Mouse (Mus musculus): ENCODE measurements around the gene Mslnl. TPM values are rescaled to one million over a fixed set of nuclear protein-coding genes. Genes with fewer than 3 reads are reported as not detected.

The Mslnl gene
- polyA plus RNA-seq, 1 experiment from 2014 or later: not detected

DNA sequence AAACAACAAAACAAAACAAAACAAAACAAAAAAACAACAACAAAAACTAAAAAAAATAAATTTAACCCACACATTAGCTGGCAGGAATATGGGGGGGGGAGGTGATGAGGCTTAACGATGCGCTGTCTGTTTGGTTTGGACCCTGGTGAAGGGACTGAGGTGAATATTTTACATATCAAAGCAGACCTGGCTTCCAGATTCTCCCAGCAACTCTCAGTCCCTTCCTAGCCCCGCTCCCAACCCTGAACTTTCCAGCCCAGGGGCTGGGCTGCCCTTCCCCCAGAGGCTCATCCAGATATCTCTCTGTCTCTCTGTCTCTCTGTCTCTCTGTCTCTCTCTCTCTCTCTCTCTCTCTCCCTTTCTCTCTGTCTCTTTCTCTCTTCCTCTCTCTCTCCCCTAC is 26.7 kb downstream of the Mslnl start:
- Histone ChIP-seq H3K4me1 (replicated peaks) (no peaks in the 10 kb centered on the region), H3K9ac (no peak overlapping the region), H3K27ac (no peak overlapping the region), H3K9me3 (replicated peaks) (no peaks in the 10 kb centered on the region), H3K27me3 (0 out of 2 replicates have a peak, but pooled peaks cover 6% of the 10 kb centered on the region), H3K4me3 (no peak overlapping the region), H3K4me2 (no peak overlapping the region), H3K36me3 (no peaks in the 10 kb centered on the region)
- WGBS: 29% methylated on average over 3 of the region's 3 CpGs
- ATAC-seq (replicated peaks; ENCODE audit: insufficient number of reproducible peaks, insufficient read depth, low FRiP score, low read depth): no peak

GRCm38 (mm10) chr17:25765886-25766285 is 30.0 kb downstream of the Mslnl start:
- no peak overlapping the region for H3K9ac ChIP-seq
- no peak overlapping the region for H3K4me2 ChIP-seq
- peaks cover 15% of the 10 kb centered on the region for H3K27me3 ChIP-seq
- H3K4me1 ChIP-seq (replicated peaks): no peaks in the 10 kb centered on the region
- 65% methylated on average over 5 of the region's 5 CpGs for WGBS
- no peaks in the 10 kb centered on the region for H3K36me3 ChIP-seq
- ATAC-seq (replicated peaks; ENCODE audit: insufficient number of reproducible peaks, insufficient read depth, low FRiP score, low read depth): no peak
- H3K27ac ChIP-seq: no peak overlapping the region
- H3K9me3 ChIP-seq (replicated peaks): no peaks in the 10 kb centered on the region
- no peak overlapping the region for H3K4me3 ChIP-seq

DNA sequence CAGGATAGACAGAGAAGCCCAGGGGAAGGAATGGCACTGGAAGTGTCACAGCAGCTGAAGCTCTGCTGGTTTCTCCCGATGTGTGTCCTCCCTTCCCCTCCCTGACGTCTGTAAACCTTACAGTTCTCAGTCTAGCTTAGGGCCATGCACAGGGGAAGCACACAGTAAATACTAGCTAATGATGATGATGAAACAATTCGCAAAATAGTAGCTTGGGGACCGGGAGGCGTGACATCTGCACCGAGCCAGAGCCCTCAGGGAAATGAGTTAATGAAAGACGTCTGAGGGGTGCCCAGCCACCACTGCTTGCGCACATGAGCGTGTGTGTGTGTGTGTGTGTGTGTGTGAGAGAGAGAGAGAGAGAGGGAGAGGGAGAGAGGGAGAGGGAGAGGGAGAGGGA is 33.5 kb downstream of the Mslnl start:
- Histone ChIP-seq H3K9ac (no peak overlapping the region), H3K9me3 (replicated peaks) (no peaks in the 10 kb centered on the region), H3K27ac (no peak overlapping the region), H3K4me1 (replicated peaks) (peaks cover 6% of the 10 kb centered on the region), H3K27me3 (peaks cover 16% of the 10 kb centered on the region), H3K36me3 (no peaks in the 10 kb centered on the region), H3K4me3 (no peak overlapping the region), H3K4me2 (no peak overlapping the region)
- ATAC-seq (replicated peaks; ENCODE audit: insufficient number of reproducible peaks, insufficient read depth, low FRiP score, low read depth): no peak
- WGBS: 49% methylated on average over 9 of the region's 9 CpGs

DNA sequence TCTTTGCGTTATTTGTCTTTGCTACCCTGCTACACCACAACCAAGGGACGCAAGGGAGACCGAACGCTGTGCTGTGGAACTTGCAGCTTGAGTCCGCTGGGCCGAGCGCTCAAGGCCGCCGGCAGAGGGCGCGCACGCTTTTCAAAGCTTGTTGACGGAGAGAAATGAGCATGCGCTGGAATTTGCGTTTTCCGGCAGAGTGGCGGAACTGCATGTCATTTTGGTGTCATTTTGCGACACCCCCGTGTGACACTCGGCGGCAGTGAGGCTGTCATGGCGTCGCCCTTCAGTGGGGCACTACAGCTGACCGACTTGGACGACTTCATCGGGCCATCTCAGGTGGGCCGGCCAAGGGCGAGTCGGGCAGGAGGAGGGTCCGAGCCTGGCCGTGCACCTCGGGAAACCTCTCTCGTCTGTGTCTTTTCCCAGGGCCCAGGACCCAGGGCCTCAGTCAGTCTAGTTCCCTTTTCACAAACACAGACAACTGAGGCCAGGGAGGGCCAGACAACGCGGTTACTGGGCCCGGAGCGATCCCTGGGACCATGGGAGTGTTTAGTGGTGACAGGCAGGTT is 37.8 kb downstream of the Mslnl start, which contains the start of gene Narfl:
TSS of gene Narfl (plus strand) at position 228 of the 572 bp plus-strand sequence.
- Histone ChIP-seq H3K36me3 (peaks cover 15% of the 10 kb centered on the region), H3K9me3 (replicated peaks) (no peaks in the 10 kb centered on the region), H3K4me3 (peak within 1 kb of the TSS; percentile 91), H3K27me3 (peaks cover 11% of the 10 kb centered on the region), H3K9ac (peak within 1 kb of the TSS; percentile 95), H3K4me2 (peak within 1 kb of the TSS; percentile 82), H3K27ac (peak within 1 kb of the TSS; percentile 61), H3K4me1 (replicated peaks) (peaks cover 15% of the 10 kb centered on the region)
- under 1% methylated on average over 37 of the region's 37 CpGs for WGBS
- ATAC-seq (replicated peaks; ENCODE audit: insufficient number of reproducible peaks, insufficient read depth, low FRiP score, low read depth): peak; percentile 83

DNA sequence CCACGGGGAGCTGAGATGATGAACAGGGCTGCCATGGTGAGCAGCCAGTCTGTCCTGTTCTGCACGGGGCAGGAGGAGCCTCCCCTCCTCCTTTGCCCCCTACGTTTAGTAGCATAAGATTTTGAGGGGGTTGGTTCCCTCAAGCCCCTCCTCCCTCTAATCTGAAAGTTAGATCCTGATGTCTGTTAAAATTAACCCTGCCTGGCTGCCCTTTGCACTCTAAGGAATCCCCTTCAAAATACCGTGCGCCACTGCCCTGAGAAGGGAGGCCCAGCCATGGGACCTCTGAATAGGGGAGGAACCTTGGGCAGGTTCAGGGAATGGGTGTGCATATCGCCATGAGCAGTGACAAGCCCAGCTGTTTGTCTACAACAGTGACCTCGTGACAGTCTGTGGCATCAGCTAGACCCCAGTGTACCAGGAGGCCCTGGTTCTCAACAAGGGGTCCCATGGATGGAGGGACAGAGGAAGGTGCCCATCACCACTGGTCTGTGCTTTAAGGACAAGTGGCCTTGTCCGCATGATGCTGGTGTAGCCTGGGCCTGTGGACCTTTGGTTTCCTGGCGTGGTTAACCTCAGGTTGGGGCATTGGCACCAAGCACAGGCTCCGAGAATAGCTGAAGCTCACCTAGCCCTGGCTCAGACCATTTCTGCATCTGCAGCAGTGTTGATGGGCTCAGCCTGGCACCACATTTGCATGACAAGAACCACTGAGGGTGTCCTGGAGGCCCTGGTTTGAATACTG is 39.6 kb downstream of the Mslnl start:
- H3K27ac ChIP-seq: no peak overlapping the region
- H3K4me1 ChIP-seq (replicated peaks): peaks cover 15% of the 10 kb centered on the region
- no peak overlapping the region for H3K4me3 ChIP-seq
- H3K9ac ChIP-seq: no peak overlapping the region
- ATAC-seq (replicated peaks; ENCODE audit: insufficient number of reproducible peaks, insufficient read depth, low FRiP score, low read depth): no peak
- 0 out of 2 replicates have a peak, but pooled peaks cover 3% of the 10 kb centered on the region for H3K27me3 ChIP-seq
- H3K4me2 ChIP-seq: no peak overlapping the region
- no peaks in the 10 kb centered on the region for H3K9me3 ChIP-seq (replicated peaks)
- 77% methylated on average over 10 of the region's 10 CpGs for WGBS
- H3K36me3 ChIP-seq: peaks cover 29% of the 10 kb centered on the region

DNA sequence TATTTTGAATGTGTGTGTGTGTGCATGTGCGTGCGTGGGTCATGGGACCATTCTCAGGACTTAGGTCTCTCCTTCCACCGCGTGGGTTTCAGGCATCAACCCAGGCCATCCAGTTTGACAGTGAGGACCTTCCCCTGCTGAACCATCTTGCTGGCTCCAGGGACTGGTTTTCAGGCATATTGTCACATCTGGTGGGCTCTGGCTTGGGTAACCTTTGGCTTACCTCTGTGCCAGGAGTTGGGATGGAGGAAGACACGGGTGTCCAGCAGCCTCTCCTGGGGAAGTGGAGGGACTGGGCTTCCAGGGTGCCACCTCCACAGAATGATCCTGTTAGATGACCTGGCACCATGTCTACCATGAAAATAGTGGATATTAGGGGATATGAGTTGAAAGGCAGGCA is 42.1 kb downstream of the Mslnl start:
- no peaks in the 10 kb centered on the region for H3K9me3 ChIP-seq (replicated peaks)
- WGBS: 91% methylated on average over 5 of the region's 5 CpGs
- H3K4me1 ChIP-seq (replicated peaks): peaks cover 23% of the 10 kb centered on the region
- no peak overlapping the region for H3K4me2 ChIP-seq
- peaks cover 54% of the 10 kb centered on the region for H3K36me3 ChIP-seq
- no peaks in the 10 kb centered on the region for H3K27me3 ChIP-seq
- no peak overlapping the region for H3K4me3 ChIP-seq
- H3K27ac ChIP-seq: no peak overlapping the region
- no peak for ATAC-seq (replicated peaks; ENCODE audit: insufficient number of reproducible peaks, insufficient read depth, low FRiP score, low read depth)
- no peak overlapping the region for H3K9ac ChIP-seq

DNA sequence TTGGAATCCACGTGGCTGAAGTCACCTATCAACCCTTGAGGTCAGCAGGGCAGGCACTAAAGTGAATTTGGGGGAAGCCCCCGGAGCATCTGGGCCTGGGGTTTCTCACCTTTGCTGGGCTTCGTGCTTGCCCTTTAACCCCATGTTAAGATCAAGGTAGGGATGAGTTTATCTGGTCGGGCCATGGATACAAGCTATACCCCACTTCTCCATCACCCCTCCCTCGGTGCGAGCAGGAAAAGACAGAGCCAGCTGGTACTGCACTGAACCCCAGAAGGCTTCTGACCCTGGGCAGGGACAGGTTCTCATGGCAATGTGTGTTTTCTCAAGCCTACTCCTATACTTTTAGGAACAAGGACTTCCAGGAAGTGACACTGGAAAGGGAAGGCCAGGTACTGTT is 45.5 kb downstream of the Mslnl start:
- no peak for ATAC-seq (replicated peaks; ENCODE audit: insufficient number of reproducible peaks, insufficient read depth, low FRiP score, low read depth)
- Histone ChIP-seq H3K36me3 (peaks cover 54% of the 10 kb centered on the region), H3K27ac (no peak overlapping the region), H3K9me3 (replicated peaks) (no peaks in the 10 kb centered on the region), H3K9ac (no peak overlapping the region), H3K4me2 (no peak overlapping the region), H3K4me3 (no peak overlapping the region), H3K4me1 (replicated peaks) (peaks cover 33% of the 10 kb centered on the region), H3K27me3 (no peaks in the 10 kb centered on the region)
- WGBS: 80% methylated on average over 6 of the region's 6 CpGs

DNA sequence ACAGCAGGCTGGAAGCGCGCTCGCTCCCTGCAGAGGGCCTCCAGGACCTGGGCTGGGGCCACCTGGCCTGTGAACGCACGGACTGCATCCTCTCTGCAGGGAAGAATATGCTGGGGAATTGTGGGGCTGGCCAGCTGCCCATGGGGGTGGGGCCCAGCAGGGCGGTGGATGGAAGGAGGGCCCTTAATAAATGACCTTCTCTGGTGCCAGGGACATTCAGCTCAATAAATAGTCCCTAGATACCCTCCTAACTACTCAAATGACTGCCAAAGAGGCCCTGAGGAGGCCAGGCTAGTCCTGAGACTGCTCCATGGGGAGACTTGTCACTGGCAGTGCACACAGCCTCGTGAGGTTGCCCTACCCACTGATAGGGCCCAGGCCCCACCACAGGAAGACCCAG is 47.2 kb downstream of the Mslnl start:
- peaks cover 33% of the 10 kb centered on the region for H3K4me1 ChIP-seq (replicated peaks)
- no peak for ATAC-seq (replicated peaks; ENCODE audit: insufficient number of reproducible peaks, insufficient read depth, low FRiP score, low read depth)
- no peaks in the 10 kb centered on the region for H3K27me3 ChIP-seq
- H3K36me3 ChIP-seq: peaks cover 56% of the 10 kb centered on the region
- 53% methylated on average over 7 of the region's 7 CpGs for WGBS
- H3K9me3 ChIP-seq (replicated peaks): no peaks in the 10 kb centered on the region
- 0 out of 2 replicates have a peak overlapping the region, but pooled peaks have one; percentile 10 for H3K9ac ChIP-seq
- peak overlapping the region; percentile 71 for H3K27ac ChIP-seq
- H3K4me3 ChIP-seq: no peak overlapping the region
- H3K4me2 ChIP-seq: no peak overlapping the region

GRCm38 (mm10) chr17:25783861-25784574 is 48.2 kb downstream of the Mslnl start:
- no peaks in the 10 kb centered on the region for H3K9me3 ChIP-seq (replicated peaks)
- H3K36me3 ChIP-seq: peaks cover 60% of the 10 kb centered on the region
- H3K4me2 ChIP-seq: peak overlapping the region; percentile 78
- H3K4me1 ChIP-seq (replicated peaks): peaks cover 33% of the 10 kb centered on the region
- H3K27ac ChIP-seq: no peak overlapping the region; the same call in 1 of the 2 replicates
- H3K27me3 ChIP-seq: no peaks in the 10 kb centered on the region
- H3K9ac ChIP-seq: peak overlapping the region; percentile 73; the same call in 1 of the 2 replicates
- WGBS: 80% methylated on average over 15 of the region's 15 CpGs
- no peak for ATAC-seq (replicated peaks; ENCODE audit: insufficient number of reproducible peaks, insufficient read depth, low FRiP score, low read depth)
- peak overlapping the region; percentile 82 for H3K4me3 ChIP-seq

GRCm38 (mm10) chr17:25785281-25785745 is 49.5 kb downstream of the Mslnl start, which contains the start of gene Haghl:
TSS of gene Haghl (minus strand) at chr17:25785673.
- H3K4me2 ChIP-seq: peak within 1 kb of the TSS; percentile 78
- peak within 1 kb of the TSS; percentile 73 for H3K9ac ChIP-seq
- H3K9me3 ChIP-seq (replicated peaks): no peaks in the 10 kb centered on the region
- H3K36me3 ChIP-seq: peaks cover 55% of the 10 kb centered on the region
- peak within 1 kb of the TSS; percentile 93 for H3K27ac ChIP-seq
- under 1% methylated on average over 23 of the region's 23 CpGs for WGBS
- H3K4me1 ChIP-seq (replicated peaks): peaks cover 34% of the 10 kb centered on the region
- ATAC-seq (replicated peaks; ENCODE audit: insufficient number of reproducible peaks, insufficient read depth, low FRiP score, low read depth): peak; percentile 84
- no peaks in the 10 kb centered on the region for H3K27me3 ChIP-seq
- peak within 1 kb of the TSS; percentile 82 for H3K4me3 ChIP-seq

GRCm38 (mm10) chr17:25786280-25786679 is 50.4 kb downstream of the Mslnl start, which contains the start of gene Ccdc78:
TSS of gene Ccdc78 (plus strand) at chr17:25786580.
- Histone ChIP-seq H3K4me1 (replicated peaks) (peaks cover 43% of the 10 kb centered on the region), H3K4me2 (peak within 1 kb of the TSS; percentile 78), H3K4me3 (peak within 1 kb of the TSS; percentile 82), H3K27me3 (no peaks in the 10 kb centered on the region), H3K9ac (peak within 1 kb of the TSS; percentile 73), H3K27ac (peak within 1 kb of the TSS; percentile 93), H3K9me3 (replicated peaks) (no peaks in the 10 kb centered on the region), H3K36me3 (peaks cover 48% of the 10 kb centered on the region)
- no peak for ATAC-seq (replicated peaks; ENCODE audit: insufficient number of reproducible peaks, insufficient read depth, low FRiP score, low read depth)
- WGBS: 71% methylated on average over 3 of the region's 3 CpGs

All from heart, embryonic 15.5 days (tissue).